Comparison of ENCODE assay signal across 8 mouse cellular contexts in genomic region chr4:28176771-28177170, GRCm38 (mm10).
DNase-seq lines count a peak whose midpoint lies in the region; ATAC-seq and TF ChIP-seq lines count a peak whose summit lies in the region.

No protein-coding gene starts in this region.

- H3K9me3 ChIP-seq in embryonic facial prominence, embryonic 11.5 days (replicated peaks; ENCODE audit: control insufficient read depth, low read length) = no peaks in the 10 kb centered on the region
- peaks cover 3% of the 10 kb centered on the region for H3K9me3 ChIP-seq in neural tube, embryonic 13.5 days

- H3K9ac ChIP-seq in embryonic facial prominence, embryonic 11.5 days (replicated peaks; ENCODE audit: low read length) = no peak overlapping the region
- H3K9ac ChIP-seq in liver, adult 2 months (ENCODE audit: low read depth, low read length) = no peak overlapping the region
- H3K9ac ChIP-seq in neural tube, embryonic 13.5 days = no peak overlapping the region

- no peak overlapping the region for H3K4me2 ChIP-seq in embryonic facial prominence, embryonic 11.5 days (ENCODE audit: low read depth, low read length)
- no peak overlapping the region for H3K4me2 ChIP-seq in neural tube, embryonic 13.5 days

- no peak for TF ChIP-seq CTCF in liver, adult 2 months (IDR thresholded peaks at IDR 0.05; ENCODE audit: low read depth, low read length)

- no peaks in the 10 kb centered on the region for H3K27me3 ChIP-seq in embryonic facial prominence, embryonic 11.5 days (ENCODE audit: control insufficient read depth, insufficient read depth, low read length)
- H3K27me3 ChIP-seq in liver, adult 2 months (ENCODE audit: control insufficient read depth, insufficient read depth, low read length) = no peaks in the 10 kb centered on the region
- H3K27me3 ChIP-seq in neural tube, embryonic 13.5 days = no peaks in the 10 kb centered on the region

- peak; percentile 97 for ATAC-seq in frontal cortex, adult (ENCODE audit: low TSS enrichment)
- peak; percentile 100 for ATAC-seq in embryonic facial prominence, embryonic 11.5 days (replicated peaks; ENCODE audit: insufficient number of reproducible peaks, low FRiP score, low TSS enrichment, low read depth)
- ATAC-seq in hematopoietic stem cell, adult 5-6 weeks (replicated peaks in 1 of 2; ENCODE audit: insufficient read depth in 1 of 2, low FRiP score in 2 of 2, low TSS enrichment in 1 of 2, low read depth in 1 of 2, poor library complexity in 2 of 2, severe bottlenecking in 2 of 2) = peak; percentile 100
- ATAC-seq in neural tube, embryonic 13.5 days (ENCODE audit: low read depth) = peak; percentile 98

- H3K4me3 ChIP-seq in embryonic facial prominence, embryonic 11.5 days (ENCODE audit: low read depth, low read length) = no peak overlapping the region
- no peak overlapping the region for H3K4me3 ChIP-seq in liver, adult 2 months (ENCODE audit: insufficient read depth, low read depth, low read length)
- no peak overlapping the region for H3K4me3 ChIP-seq in neural tube, embryonic 13.5 days

- WGBS in embryonic facial prominence, embryonic 11.5 days = 76% methylated on average over 3 of the region's 3 CpGs
- 70% methylated on average over 3 of the region's 3 CpGs for WGBS in liver, adult 2 months
- 65% methylated on average over 3 of the region's 3 CpGs for WGBS in neural tube, embryonic 13.5 days

- no peak overlapping the region for H3K27ac ChIP-seq in embryonic facial prominence, embryonic 11.5 days (replicated peaks; ENCODE audit: low read depth, low read length)
- H3K27ac ChIP-seq in liver, adult 2 months (replicated peaks; ENCODE audit: insufficient read depth, low read depth, low read length) = no peak overlapping the region
- no peak overlapping the region for H3K27ac ChIP-seq in neural tube, embryonic 13.5 days (replicated peaks)

- no peaks in the 10 kb centered on the region for H3K4me1 ChIP-seq in embryonic facial prominence, embryonic 11.5 days (ENCODE audit: control insufficient read depth, insufficient read depth, low read length)
- H3K4me1 ChIP-seq in liver, adult 2 months (ENCODE audit: control insufficient read depth, insufficient read depth, low read length) = no peaks in the 10 kb centered on the region
- H3K4me1 ChIP-seq in neural tube, embryonic 13.5 days (replicated peaks) = no peaks in the 10 kb centered on the region

- TF ChIP-seq POLR2A in liver, adult 2 months (IDR thresholded peaks at IDR 0.05; ENCODE audit: extremely low read depth, insufficient read depth, low read length) = no peak

- H3K79me2 ChIP-seq in liver, adult 2 months (ENCODE audit: control insufficient read depth, insufficient read depth, low read length) = no peaks in the 10 kb centered on the region

- H3K36me3 ChIP-seq in embryonic facial prominence, embryonic 11.5 days (replicated peaks; ENCODE audit: control insufficient read depth, insufficient read depth, low read depth, low read length) = no peaks in the 10 kb centered on the region
- no peaks in the 10 kb centered on the region for H3K36me3 ChIP-seq in liver, adult 2 months (ENCODE audit: control insufficient read depth, insufficient read depth, low read length)
- H3K36me3 ChIP-seq in neural tube, embryonic 13.5 days = no peaks in the 10 kb centered on the region

- DNase-seq in frontal cortex, postnatal 36 days (ENCODE audit: low spot score in 2 of 2) = no peak
- peak; percentile 1 to 5 for DNase-seq in CD8-positive naive resting alpha-beta T cell, adult 2 months (ENCODE audit: low read depth in 2 of 2, low spot score in 2 of 2)
- DNase-seq in embryonic facial prominence, embryonic 11.5 days (ENCODE audit: low spot score) = peak; percentile 74
- peak; percentile 70 for DNase-seq in liver, adult 2 months (ENCODE audit: extremely low read depth, low read depth, low spot score)
- DNase-seq in right cerebral cortex, adult 18-20 months = no peak

Comparison
In these comparisons a context has a peak if more than half of its experiments do, and no peak if none do; other contexts are left out.
1. DNase-seq: peak in CD8-positive naive resting alpha-beta T cell, adult 2 months (2 of 2), embryonic facial prominence, embryonic 11.5 days (single experiment) and liver, adult 2 months (single experiment); none in frontal cortex, postnatal 36 days (0 of 2) and right cerebral cortex, adult 18-20 months (single experiment).
2. Peak in every context shown above with its lines, with median percentiles within 50 percentile points of each other: ATAC-seq.